Mouse (Mus musculus) liver, embryonic 11.5 days (tissue): ENCODE data around the gene Cphx1. TPM values are rescaled to one million over a fixed set of nuclear protein-coding genes. Genes with fewer than 3 reads are reported as not detected.
"Not testable (repeated sequence)": the region's sequence is repeated elsewhere in the genome, so short reads cannot be mapped to it uniquely, and the experiment has no call there.

ENCODE experiments used
- ATAC-seq: fragments of 200-750 bp; cut with Nextera tagmentation; replicated peaks from 2 replicates; pipeline ENCODE4 v1.8.0; 2017; ENCODE audit warnings: moderate number of reproducible peaks, mild to moderate bottlenecking, moderate TSS enrichment, moderate library complexity; ENCODE audit not compliant: low FRiP score
- DNase-seq: peaks from one replicate; pipeline ENCODE4 v3.0.0-alpha.2; 2017; ENCODE audit warnings: low spot score
- H3K27ac ChIP-seq: fragments of 300-500 bp; sonication (generic); 2 replicates; pipeline ENCODE4 v1.5.1; 2014; ENCODE audit warnings: mild to moderate bottlenecking, low read depth, low read length, control low read depth
- H3K27me3 ChIP-seq: fragments of 300-500 bp; sonication (generic); replicated peaks from 2 replicates; pipeline ENCODE4 v1.6.1; 2014; ENCODE audit warnings: low read length, mixed read lengths; ENCODE audit not compliant: control insufficient read depth, insufficient read depth
- H3K36me3 ChIP-seq: fragments of 300-500 bp; sonication (generic); 2 replicates; pipeline ENCODE4 v1.6.1; 2014; ENCODE audit warnings: mild to moderate bottlenecking, low read length, moderate library complexity, mixed read lengths; ENCODE audit not compliant: control insufficient read depth, insufficient read depth
- H3K4me1 ChIP-seq: fragments of 300-500 bp; sonication (generic); replicated peaks from 2 replicates; pipeline ENCODE4 v1.6.1; 2014; ENCODE audit warnings: low read length, mixed read lengths; ENCODE audit not compliant: control insufficient read depth, insufficient read depth
- H3K4me2 ChIP-seq: fragments of 300-500 bp; sonication (generic); 2 replicates; pipeline ENCODE4 v1.6.1; 2014; ENCODE audit warnings: mild to moderate bottlenecking, control low read depth, moderate library complexity
- H3K4me3 ChIP-seq: fragments of 300-500 bp; sonication (generic); 2 replicates; pipeline ENCODE4 v1.5.1; 2014; ENCODE audit warnings: low read depth, low read length, control low read depth
- H3K9ac ChIP-seq: fragments of 300-500 bp; sonication (generic); 2 replicates; pipeline ENCODE4 v1.6.1; 2014; ENCODE audit warnings: low read depth, low read length, control low read depth
- H3K9me3 ChIP-seq: fragments of 300-500 bp; sonication (generic); 2 replicates; pipeline ENCODE4 v1.6.1; 2016; ENCODE audit warnings: low read length, inconsistent platforms, mixed read lengths; ENCODE audit not compliant: control insufficient read depth
- WGBS: fragments of 180-500 bp; shearing (Covaris S2); extraction: QIAGEN DNeasy Blood & Tissue Kit; methylation state at CpG from one replicate; pipeline ENCODE4 v1.1.7; 2014; 5-methylcytosine and 5-hydroxymethylcytosine counted together
- polyA plus RNA-seq: library from polyadenylated mRNA; unstranded; fragments of >200 nt; fragmentation: Nextera tagmentation; extraction: Ambion mirVana; gene quantifications from 2 replicates; pipeline ENCODE4 v1.2.1, GENCODE M21; 2014

Cphx1 gene
- polyA plus RNA-seq, result 0.10 and 0.14 TPM in 2 replicates

DNA sequence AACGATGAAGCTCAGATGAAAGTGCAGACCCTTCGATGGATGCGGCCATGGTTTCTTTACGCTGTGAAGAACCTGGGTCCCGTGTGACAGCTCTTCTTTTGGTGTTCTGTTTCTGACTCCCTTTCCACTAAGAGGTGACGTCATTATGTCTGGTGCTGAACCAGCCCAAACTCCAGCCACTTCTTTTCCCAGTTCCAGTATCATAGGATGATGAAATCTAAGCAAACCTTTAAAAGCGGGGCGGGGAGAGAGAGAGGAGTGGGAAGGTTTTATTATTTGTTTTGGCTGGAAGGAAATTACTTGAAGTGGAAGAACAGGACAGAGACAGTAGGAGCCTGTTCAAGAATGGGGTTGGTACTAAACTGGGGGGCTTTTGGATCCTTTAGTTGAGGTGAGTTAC, at the start of gene Cphx1:
Gene Cphx1, plus strand, starts transcription at position 301 of the 400 bp plus-strand sequence.
- H3K36me3 ChIP-seq, H3K4me2 ChIP-seq, DNase-seq, H3K9ac ChIP-seq, H3K4me3 ChIP-seq, ATAC-seq, H3K27me3 ChIP-seq, H3K27ac ChIP-seq, H3K9me3 ChIP-seq, H3K4me1 ChIP-seq: not testable (repeated sequence)
- WGBS, result no CpG with 5 or more reads among the region's 8 CpGs

DNA sequence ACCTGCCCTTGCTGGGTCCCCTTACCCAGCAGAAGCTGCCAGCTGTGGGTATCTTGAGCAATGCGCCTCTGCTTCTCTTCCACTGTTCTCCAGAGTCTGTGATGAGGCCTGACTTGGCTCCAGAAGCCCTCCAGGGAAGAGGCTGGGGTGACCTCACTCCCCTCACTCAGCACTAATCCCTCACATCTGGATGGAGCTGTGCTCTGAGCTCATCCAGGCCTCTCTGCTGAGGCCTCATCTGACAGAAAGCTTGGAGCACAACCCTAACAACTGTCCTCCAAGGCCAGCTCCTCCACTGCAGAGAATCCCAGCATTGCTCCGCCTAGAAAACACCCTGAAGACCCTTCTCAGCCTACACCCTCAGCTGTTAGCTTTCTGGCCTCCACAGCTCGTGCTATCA, 43.5 kb upstream of the Cphx1 start:
- not testable (repeated sequence) for H3K4me1 ChIP-seq, H3K27ac ChIP-seq, ATAC-seq, H3K9ac ChIP-seq, H3K9me3 ChIP-seq, H3K27me3 ChIP-seq, H3K4me3 ChIP-seq, H3K4me2 ChIP-seq, H3K36me3 ChIP-seq, DNase-seq
- no CpG with 5 or more reads among the region's 3 CpGs for WGBS

DNA sequence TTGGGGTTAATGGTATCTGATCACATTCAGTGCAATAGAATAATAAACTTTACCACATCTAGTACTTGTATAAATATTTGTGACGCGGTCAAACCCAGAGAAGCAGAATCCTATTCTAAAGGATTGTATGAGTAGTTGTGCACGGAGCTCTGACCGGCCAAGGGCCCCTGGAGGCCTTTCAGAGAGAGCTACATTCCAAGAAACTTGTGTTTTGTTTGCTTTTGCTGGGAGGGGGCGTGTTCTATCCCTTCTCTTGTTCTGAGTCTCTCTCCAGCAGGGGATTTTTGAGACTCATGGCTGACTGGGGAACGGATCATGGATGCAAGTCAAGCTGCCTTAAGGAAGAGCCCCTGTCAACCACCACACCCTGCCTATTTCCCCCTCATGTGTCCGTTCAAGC, 42.4 kb upstream of the Cphx1 start:
- not testable (repeated sequence) for H3K4me1 ChIP-seq, H3K36me3 ChIP-seq, H3K9me3 ChIP-seq, H3K27me3 ChIP-seq, H3K4me3 ChIP-seq, H3K27ac ChIP-seq, H3K9ac ChIP-seq, H3K4me2 ChIP-seq, DNase-seq, ATAC-seq
- no CpG with 5 or more reads among the region's 7 CpGs for WGBS

DNA sequence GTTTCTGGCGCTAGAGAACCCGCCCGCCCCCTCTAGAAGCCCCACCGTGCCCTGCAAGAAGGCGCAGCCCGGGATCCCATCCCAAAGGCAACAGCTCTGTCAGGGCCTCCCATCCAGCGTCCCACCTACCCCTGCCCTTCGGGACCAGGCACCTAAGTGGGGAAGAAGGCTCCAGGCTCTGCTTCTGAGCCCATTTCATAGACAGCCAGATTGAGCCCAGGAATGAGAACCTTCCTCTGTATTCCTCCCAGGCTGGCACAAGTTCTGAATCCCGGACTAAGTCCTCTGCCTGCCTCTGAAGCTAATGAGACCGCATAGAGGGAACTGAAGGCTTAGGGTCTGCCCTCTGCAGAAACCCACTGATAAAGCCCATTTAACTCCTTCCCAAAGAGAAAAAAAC, 35.1 kb upstream of the Cphx1 start, which contains the start of gene Plac9a:
Gene Plac9a, minus strand, starts transcription at position 101 of the 400 bp plus-strand sequence.
- H3K4me2 ChIP-seq, H3K27me3 ChIP-seq, H3K27ac ChIP-seq, H3K4me3 ChIP-seq, H3K36me3 ChIP-seq, H3K4me1 ChIP-seq, ATAC-seq, H3K9me3 ChIP-seq, H3K9ac ChIP-seq, DNase-seq: not testable (repeated sequence)
- WGBS, result no CpG with 5 or more reads among the region's 10 CpGs

DNA sequence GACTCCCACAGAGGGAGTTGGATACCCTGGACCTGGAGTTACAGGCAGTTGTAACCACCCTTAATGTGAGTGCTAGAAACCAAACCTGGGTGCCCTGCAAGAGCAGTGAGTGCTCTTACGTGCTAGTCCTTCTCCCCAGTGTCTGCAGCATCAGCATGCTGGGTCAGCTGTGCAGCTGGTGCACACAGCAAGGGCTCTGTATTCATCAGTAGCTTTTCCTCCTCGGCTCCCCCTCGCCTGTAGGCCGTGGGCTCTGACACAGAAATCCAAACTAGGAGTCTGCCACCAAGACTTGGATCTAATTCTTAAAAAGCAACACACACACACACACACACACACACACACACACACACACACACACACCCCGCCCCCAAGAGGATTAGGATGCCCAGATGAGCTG, 32.9 kb upstream of the Cphx1 start:
- DNase-seq, ATAC-seq, H3K36me3 ChIP-seq, H3K4me3 ChIP-seq, H3K9me3 ChIP-seq, H3K4me2 ChIP-seq, H3K27ac ChIP-seq, H3K9ac ChIP-seq, H3K27me3 ChIP-seq, H3K4me1 ChIP-seq: not testable (repeated sequence)
- WGBS, result 43% methylated on average over 1 of the region's 5 CpGs

DNA sequence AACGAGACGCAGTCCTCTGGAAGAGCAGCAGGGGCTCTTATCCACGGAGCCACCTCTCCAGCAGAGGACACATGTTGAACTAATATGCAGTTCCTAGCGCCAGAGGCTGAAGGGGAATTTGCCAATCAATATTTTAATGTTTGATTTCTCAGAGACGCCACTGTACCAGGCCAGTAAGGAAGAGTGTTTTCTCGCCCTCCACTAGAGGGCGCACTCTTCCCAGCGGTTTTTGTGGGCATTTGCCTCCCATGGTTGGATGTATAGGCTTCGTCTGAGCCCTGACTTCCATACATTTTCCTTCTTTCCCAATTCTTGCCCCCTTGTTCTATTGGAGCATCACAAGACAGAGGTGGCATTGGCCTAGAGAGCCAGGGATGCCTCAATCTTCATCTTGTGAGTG, 30.8 kb upstream of the Cphx1 start:
- no CpG with 5 or more reads among the region's 9 CpGs for WGBS
- not testable (repeated sequence) for H3K36me3 ChIP-seq, H3K9ac ChIP-seq, H3K4me2 ChIP-seq, DNase-seq, H3K27ac ChIP-seq, H3K4me1 ChIP-seq, ATAC-seq, H3K4me3 ChIP-seq, H3K27me3 ChIP-seq, H3K9me3 ChIP-seq

DNA sequence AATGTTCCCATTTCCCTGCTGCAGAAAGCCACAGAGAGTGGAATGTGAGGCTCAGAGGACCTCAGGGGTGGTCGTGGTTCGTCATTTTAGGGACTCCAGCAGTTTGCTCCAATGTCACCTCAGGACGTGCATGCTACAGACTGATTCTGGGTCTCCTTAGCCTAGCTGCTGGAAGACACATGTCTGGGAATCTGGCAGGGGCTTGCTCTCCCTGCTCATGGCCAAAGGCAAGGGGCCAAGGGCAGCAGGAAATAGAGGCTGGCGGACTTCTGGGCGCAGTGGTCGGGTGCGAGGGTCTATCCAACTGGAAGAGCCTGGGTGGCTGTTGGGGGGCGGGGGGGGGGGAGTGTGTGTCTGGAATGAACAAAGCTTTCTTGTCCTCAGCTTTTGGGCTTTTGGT, 29.1 kb upstream of the Cphx1 start:
- not testable (repeated sequence) for H3K4me2 ChIP-seq, DNase-seq, H3K9me3 ChIP-seq, H3K36me3 ChIP-seq, H3K4me3 ChIP-seq, H3K27me3 ChIP-seq, ATAC-seq, H3K27ac ChIP-seq, H3K9ac ChIP-seq, H3K4me1 ChIP-seq
- no CpG with 5 or more reads among the region's 8 CpGs for WGBS

DNA sequence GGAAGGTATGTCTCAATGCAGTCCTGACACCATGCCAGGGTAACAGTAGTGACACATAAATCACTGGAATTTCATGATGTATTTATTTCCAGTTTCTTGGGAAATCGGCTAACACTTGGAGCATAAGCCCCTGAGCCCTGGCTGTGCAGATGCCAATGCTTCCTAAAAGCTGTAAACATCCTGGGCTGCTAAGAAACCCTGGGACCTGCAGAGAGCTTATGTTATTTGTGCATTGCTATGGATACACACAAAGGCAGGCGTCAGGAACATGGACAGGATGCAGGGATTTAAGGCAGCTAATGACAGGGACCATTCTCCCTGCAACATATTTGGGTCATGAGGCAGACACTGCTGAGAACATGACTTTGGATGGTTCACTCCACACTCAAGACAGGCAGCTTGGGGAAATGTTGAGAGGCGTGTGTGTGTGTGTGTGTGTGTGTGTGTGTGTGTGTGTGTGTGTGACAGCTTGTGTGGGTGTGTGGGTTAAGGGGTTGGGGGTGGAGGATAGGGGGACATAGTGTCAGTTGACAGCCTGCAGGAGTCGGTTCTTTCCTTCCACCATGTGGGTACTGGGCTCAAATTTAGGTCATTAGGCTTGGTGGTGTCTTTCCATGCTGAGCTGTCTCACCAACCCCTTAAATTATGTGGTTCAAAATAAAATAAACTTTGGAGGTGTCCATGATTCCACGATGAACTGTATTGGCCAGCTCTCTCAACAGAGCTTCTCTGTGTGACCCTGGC, 19.5 kb upstream of the Cphx1 start:
- not testable (repeated sequence) for H3K4me1 ChIP-seq, DNase-seq, H3K27me3 ChIP-seq, H3K36me3 ChIP-seq, H3K9me3 ChIP-seq, H3K4me3 ChIP-seq, H3K4me2 ChIP-seq, H3K27ac ChIP-seq, H3K9ac ChIP-seq, ATAC-seq
- no CpG with 5 or more reads among the region's 5 CpGs for WGBS

DNA sequence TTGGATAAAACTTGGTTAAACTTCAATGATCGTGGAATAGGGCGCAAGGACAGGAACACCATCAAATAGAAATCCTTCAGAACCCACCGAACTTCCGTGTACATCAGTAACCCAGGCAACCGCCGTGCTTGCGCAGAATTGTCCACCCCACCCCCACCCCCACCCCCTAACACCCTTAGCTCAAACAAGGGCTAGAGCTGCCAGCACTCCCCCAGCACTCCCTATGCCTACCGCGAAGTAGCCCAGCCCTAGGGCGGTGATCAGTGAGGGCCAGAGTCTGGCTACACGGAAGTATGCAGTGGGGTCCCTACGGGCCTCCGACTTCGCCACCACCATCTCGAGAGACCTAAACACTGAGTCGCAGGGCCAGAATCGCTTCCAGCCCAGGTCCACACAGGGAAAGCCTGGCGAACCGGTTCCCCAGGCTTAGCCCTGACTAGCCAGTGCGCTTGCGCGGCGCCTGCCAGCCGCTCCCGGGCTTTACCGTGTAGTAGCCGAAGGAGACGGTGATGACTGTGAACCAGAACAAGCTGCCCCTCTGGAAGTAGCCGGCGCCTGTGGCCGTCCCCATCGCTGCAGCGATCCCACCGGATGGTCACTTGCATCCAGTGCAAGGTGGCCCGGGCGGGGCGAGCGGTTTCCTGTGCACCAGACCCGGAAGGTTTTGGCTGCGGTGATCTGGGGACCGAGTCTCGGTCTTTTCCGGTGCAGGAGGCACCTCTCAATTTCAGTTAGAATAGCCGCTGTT, 11.1 kb upstream of the Cphx1 start:
- H3K27me3 ChIP-seq, H3K4me1 ChIP-seq, H3K9me3 ChIP-seq, H3K27ac ChIP-seq, DNase-seq, H3K9ac ChIP-seq, H3K4me2 ChIP-seq, H3K4me3 ChIP-seq, H3K36me3 ChIP-seq: not testable (repeated sequence)
- WGBS, result no CpG with 5 or more reads among the region's 44 CpGs
- ATAC-seq, result peak; percentile 73
